Comparison of ENCODE assay signal across 8 mouse cellular contexts in the genomic region with DNA sequence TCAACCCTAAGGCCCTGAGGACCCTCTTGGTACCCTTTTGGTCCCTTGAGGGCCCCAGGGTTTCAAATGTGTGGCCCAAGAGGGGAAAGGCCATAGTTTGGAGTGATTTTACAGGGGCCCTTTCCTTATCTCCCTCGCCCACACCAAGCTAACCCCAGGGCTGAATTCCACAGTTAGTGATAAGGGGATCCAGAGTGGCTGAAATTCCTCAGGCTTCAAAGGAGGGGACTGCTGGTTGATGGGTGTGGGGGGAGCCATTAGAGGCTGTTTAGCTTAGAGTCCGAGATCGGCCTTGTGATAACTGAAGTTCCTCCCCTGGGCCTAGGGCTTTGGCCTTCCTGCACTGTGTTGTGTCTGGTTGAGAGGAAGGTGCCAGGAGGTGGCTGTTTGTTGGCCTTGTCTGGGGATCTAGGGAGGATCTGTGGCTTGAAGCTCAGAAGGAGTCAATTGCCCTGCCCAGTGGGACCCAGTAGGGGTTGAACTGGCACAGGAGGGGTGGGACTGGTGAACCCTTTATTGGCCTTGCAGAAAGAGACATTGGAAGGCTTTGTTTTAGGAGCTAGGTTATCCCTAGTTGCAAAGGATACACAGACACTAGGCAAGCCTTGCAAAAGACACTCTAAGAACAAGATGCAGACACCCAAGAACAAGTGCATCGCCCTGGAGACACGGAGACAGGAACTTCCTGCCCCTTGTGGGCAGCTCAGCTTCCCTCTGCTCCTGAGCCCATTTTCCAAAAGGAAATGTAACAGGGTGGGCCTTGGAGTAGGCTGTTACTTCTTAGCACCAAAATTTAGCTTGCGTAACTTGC. TPM values are rescaled to one million over a fixed set of nuclear protein-coding genes. Genes with fewer than 3 reads are reported as not detected.
A peak's percentile ranks its signal among the peaks of the same experiment; 100 is the strongest.
DNase-seq lines count a peak whose midpoint lies in the region; ATAC-seq and TF ChIP-seq lines count a peak whose summit lies in the region.

No protein-coding gene starts in this region.

- H3K9me3 ChIP-seq in heart, embryonic 12.5 days (replicated peaks) = no peaks in the 10 kb centered on the region; the same call in 1 of the 2 replicates
- no peaks in the 10 kb centered on the region for H3K9me3 ChIP-seq in heart, embryonic 15.5 days (replicated peaks)
- no peaks in the 10 kb centered on the region for H3K9me3 ChIP-seq in lung, postnatal 0 days (ENCODE audit: low read length)

- intact Hi-C loops in heart, postnatal 25 days (cut with DNase I) = loop anchor here (2.0 kb wide), 1 partner anchor 19 kb away; no protein-coding TSS in a partner anchor

- peaks cover 9% of the 10 kb centered on the region for H3K36me3 ChIP-seq in heart, embryonic 12.5 days
- peaks cover 6% of the 10 kb centered on the region; the same call in 1 of the 2 replicates for H3K36me3 ChIP-seq in heart, embryonic 15.5 days
- H3K36me3 ChIP-seq in lung, postnatal 0 days (ENCODE audit: insufficient read depth, low read length) = no peaks in the 10 kb centered on the region

- H3K27ac ChIP-seq in heart, embryonic 12.5 days (ENCODE audit: poor library complexity, severe bottlenecking) = peak overlapping the region; percentile 98
- H3K27ac ChIP-seq in heart, embryonic 15.5 days = peak overlapping the region; percentile 95
- H3K27ac ChIP-seq in lung, postnatal 0 days (ENCODE audit: low read length) = peak overlapping the region; percentile 83

- H3K9ac ChIP-seq in heart, embryonic 12.5 days = peak overlapping the region; percentile 83
- H3K9ac ChIP-seq in heart, embryonic 15.5 days = peak overlapping the region; percentile 66
- H3K9ac ChIP-seq in lung, postnatal 0 days (replicated peaks; ENCODE audit: low read depth) = no peak overlapping the region

- H3K4me3 ChIP-seq in heart, embryonic 12.5 days = peak overlapping the region; percentile 57
- H3K4me3 ChIP-seq in heart, embryonic 15.5 days = peak overlapping the region; percentile 56
- H3K4me3 ChIP-seq in lung, postnatal 0 days (ENCODE audit: low read depth, low read length) = no peak overlapping the region

- H3K4me2 ChIP-seq in heart, embryonic 12.5 days = peak overlapping the region; percentile 73
- peak overlapping the region; percentile 64 for H3K4me2 ChIP-seq in heart, embryonic 15.5 days
- H3K4me2 ChIP-seq in lung, postnatal 0 days (replicated peaks; ENCODE audit: low read depth, low read length) = 0 out of 2 replicates have a peak overlapping the region, but pooled peaks have one; percentile 19

- peak; percentile 80 for ATAC-seq in heart, embryonic 12.5 days (ENCODE audit: insufficient number of reproducible peaks, low FRiP score)
- peak; percentile 47 for ATAC-seq in heart, embryonic 15.5 days (replicated peaks; ENCODE audit: insufficient number of reproducible peaks, insufficient read depth, low FRiP score, low read depth)
- peak; percentile 88 for ATAC-seq in lung, postnatal 0 days

- peaks cover 57% of the 10 kb centered on the region for H3K4me1 ChIP-seq in heart, embryonic 12.5 days (replicated peaks)
- H3K4me1 ChIP-seq in heart, embryonic 15.5 days (replicated peaks) = peaks cover 48% of the 10 kb centered on the region
- H3K4me1 ChIP-seq in lung, postnatal 0 days (ENCODE audit: insufficient read depth, low read depth, low read length) = peaks cover 16% of the 10 kb centered on the region; the same call in 1 of the 2 replicates

- WGBS in heart, embryonic 12.5 days = 13% methylated on average over 6 of the region's 6 CpGs
- WGBS in heart, embryonic 15.5 days = 21% methylated on average over 6 of the region's 6 CpGs
- WGBS in lung, postnatal 0 days = 34% methylated on average over 6 of the region's 6 CpGs

- no peak for DNase-seq in heart, postnatal 25 days (ENCODE audit: low spot score)
- DNase-seq in R1 (ENCODE audit: low read depth, low spot score) = peak; percentile 35
- DNase-seq in lung, postnatal 0 days (ENCODE audit: low spot score) = peak; percentile 75
- DNase-seq in cerebellum, postnatal 14 days = no peak
- no peak for DNase-seq in cerebellum, adult 18-20 months
- DNase-seq in urinary bladder, adult 2 months (ENCODE audit: low spot score) = no peak

- peak; percentile 79 for TF ChIP-seq EP300 in lung, postnatal 0 days (IDR thresholded peaks at IDR 0.05)

- no peaks in the 10 kb centered on the region for H3K27me3 ChIP-seq in heart, embryonic 12.5 days (replicated peaks)
- H3K27me3 ChIP-seq in heart, embryonic 15.5 days = no peaks in the 10 kb centered on the region
- H3K27me3 ChIP-seq in lung, postnatal 0 days (replicated peaks; ENCODE audit: insufficient read depth, low read length) = no peaks in the 10 kb centered on the region

- TF ChIP-seq CTCF in lung, postnatal 0 days (IDR thresholded peaks at IDR 0.05) = peak; percentile 4; the same call in 1 of the 2 replicates

RNA-seq across cellular contexts. Expression of a gene that starts 0.7 kb away (rescaled TPM):
- 30.2 and 30.4 TPM in 2 replicates for polyA plus RNA-seq in heart, embryonic 12.5 days (2016; fragmentation: Nextera tagmentation; extraction: Ambion mirVana)
- total RNA-seq in heart, postnatal 25 days (2021) = 100 to 1,000 TPM; 101 to 115 TPM
- 17.9 and 18.2 TPM in 2 replicates for polyA plus RNA-seq in heart, embryonic 15.5 days (2015; fragmentation: Nextera tagmentation; extraction: Ambion mirVana)
- polyA plus RNA-seq in lung, postnatal 0 days (2015; fragmentation: Nextera tagmentation; extraction: Ambion mirVana) = 0.70 and 0.80 TPM in 2 replicates
- 0.03 and 0.13 TPM in 2 replicates for polyA plus RNA-seq in urinary bladder, adult 2 months (2012; rRNA removed)

RNA-seq across cellular contexts. Expression of a gene that starts 56.5 kb away (rescaled TPM):
- polyA plus RNA-seq in heart, embryonic 12.5 days (2016; fragmentation: Nextera tagmentation; extraction: Ambion mirVana) = 0.14 and 0.26 TPM in 2 replicates
- total RNA-seq in heart, postnatal 25 days (2021) = under 1 TPM; 0.10 to 0.11 TPM
- 0.09 and 0.14 TPM in 2 replicates for polyA plus RNA-seq in heart, embryonic 15.5 days (2015; fragmentation: Nextera tagmentation; extraction: Ambion mirVana)
- polyA plus RNA-seq in lung, postnatal 0 days (2015; fragmentation: Nextera tagmentation; extraction: Ambion mirVana) = 0.05 and 0.06 TPM in 2 replicates
- 0.01 and 0.03 TPM in 2 replicates for polyA plus RNA-seq in urinary bladder, adult 2 months (2012; rRNA removed)

Comparison
In these comparisons a context has a peak if more than half of its experiments do, and no peak if none do; other contexts are left out.
1. H3K4me2 ChIP-seq: peak in every context shown above with its lines; median percentile 73 in heart, embryonic 12.5 days; 64 in heart, embryonic 15.5 days; 19 in lung, postnatal 0 days.
2. DNase-seq: peak in R1 (single experiment) and lung, postnatal 0 days (single experiment); none in heart, postnatal 25 days (single experiment), cerebellum, postnatal 14 days (0 of 2), cerebellum, adult 18-20 months (0 of 2) and urinary bladder, adult 2 months (single experiment).
3. RNA of a gene that starts 0.7 kb away (polyA plus RNA-seq): 30.2 to 30.4 TPM in heart, embryonic 12.5 days and 17.9 to 18.2 TPM in heart, embryonic 15.5 days; 0.70 to 0.80 TPM in lung, postnatal 0 days and 0.03 to 0.13 TPM in urinary bladder, adult 2 months; every median in the first group is over 10 times any median in the second.
4. Peak in every context shown above with its lines, with median percentiles within 50 percentile points of each other: ATAC-seq and H3K27ac ChIP-seq.